Mouse (Mus musculus): ENCODE results near the gene Fndc9.

DNA sequence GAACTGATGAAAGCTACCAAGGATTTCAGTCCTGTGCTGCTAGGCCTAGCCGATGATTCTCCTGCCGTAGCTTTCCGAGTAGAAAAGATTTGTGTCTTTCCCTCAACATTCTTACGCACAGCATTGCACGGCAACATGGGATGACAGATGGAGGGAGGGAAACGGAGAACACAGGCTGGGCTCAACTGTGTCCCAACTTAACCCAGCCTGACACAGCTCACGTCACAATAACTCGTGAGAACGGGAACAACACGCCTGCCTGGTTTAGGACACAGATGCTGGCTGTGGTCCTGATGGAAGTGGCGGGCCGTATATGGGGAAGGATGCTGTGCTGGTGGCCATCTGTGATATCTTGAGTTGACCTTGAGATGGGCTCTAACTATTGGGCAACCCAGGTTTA, 43.4 kb downstream of the Fndc9 start:
- TF ChIP-seq EP300 (IDR thresholded peaks at IDR 0.05; ENCODE audit: insufficient read depth, low read depth, low read length), result no peak
- TF ChIP-seq CTCF (IDR thresholded peaks at IDR 0.05; ENCODE audit: low read depth, low read length), result no peak
- TF ChIP-seq POLR2A (IDR thresholded peaks at IDR 0.05; ENCODE audit: insufficient read depth, low read length), result no peak

Measured in ES-Bruce4 (cell line).